Mouse (Mus musculus) C3H10T1/2 (cell line): Measurements from ENCODE around the gene Hist1h2bh. TPM values are rescaled to one million over a fixed set of nuclear protein-coding genes. Genes with fewer than 3 reads are reported as not detected.

ENCODE experiments used
- polyA plus RNA-seq, 2 experiments: library from polyadenylated mRNA; unstranded; fragments of >200 nt; fragmentation: generic; extraction: Trizol; gene quantifications; one replicate each; pipeline ENCODE4 v1.2.1; 2012; ENCODE audit warnings: missing spikeins in 2 of 2

Hist1h2bh gene
- 1 to 10 TPM; 1.5 to 3.4 TPM for polyA plus RNA-seq

DNA sequence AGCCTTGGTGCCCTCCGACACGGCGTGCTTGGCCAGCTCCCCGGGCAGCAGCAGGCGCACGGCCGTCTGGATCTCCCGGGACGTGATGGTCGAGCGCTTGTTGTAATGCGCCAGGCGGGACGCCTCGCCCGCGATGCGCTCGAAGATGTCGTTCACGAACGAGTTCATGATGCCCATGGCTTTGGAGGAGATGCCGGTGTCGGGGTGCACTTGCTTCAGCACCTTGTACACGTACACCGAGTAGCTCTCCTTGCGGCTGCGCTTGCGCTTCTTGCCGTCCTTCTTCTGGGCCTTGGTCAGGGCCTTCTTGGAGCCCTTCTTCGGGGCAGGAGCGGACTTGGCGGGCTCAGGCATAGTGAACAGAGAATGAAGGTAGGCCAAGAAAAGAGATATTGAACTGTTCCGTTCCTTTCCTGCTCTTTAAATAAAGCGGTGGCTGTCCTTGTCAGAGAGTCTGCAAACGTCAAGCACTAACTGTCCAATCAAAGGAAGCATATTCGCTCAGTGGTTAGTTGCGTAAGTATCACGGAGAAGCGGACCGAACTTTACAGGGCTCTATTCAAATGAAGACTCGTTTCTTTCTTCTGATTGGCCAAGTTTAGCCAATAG is at the start of gene Hist1h2bh:
Gene Hist1h2bh, minus strand, starts transcription at position 394 of the 609 bp plus-strand sequence.

DNA sequence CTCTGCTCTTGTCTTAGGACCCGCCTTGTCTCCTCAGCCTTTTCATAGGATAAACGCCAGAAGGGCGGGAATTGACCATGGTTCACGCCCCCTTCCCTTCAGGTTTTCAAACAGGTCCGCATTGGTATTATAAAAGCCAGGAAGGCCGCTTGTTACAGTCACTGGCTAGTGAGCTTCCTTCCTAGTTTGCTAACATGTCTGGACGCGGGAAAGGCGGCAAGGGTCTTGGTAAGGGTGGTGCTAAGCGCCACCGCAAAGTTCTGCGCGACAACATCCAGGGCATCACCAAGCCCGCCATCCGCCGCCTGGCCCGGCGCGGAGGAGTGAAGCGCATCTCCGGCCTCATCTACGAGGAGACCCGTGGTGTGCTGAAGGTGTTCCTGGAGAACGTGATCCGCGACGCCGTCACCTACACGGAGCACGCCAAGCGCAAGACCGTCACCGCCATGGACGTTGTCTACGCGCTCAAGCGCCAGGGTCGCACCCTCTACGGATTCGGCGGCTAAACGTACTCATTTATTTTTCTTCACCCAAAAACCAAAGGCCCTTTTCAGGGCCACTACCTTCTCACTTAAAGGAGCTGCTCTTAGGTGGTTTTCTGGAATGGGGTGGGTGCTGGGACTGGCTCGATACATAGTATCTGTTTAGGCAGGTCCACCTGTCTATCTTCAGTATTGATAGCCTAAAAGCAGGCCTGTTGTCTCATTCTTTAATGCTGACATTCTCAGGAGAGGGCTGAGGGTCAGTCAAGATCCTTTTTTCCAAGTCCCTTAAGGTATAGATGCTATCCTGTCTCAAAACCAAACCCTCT is 38.4 kb upstream of the Hist1h2bh start, which contains the start of gene Hist1h4d:
Gene Hist1h4d, plus strand, starts transcription at position 191 of the 811 bp plus-strand sequence.

DNA sequence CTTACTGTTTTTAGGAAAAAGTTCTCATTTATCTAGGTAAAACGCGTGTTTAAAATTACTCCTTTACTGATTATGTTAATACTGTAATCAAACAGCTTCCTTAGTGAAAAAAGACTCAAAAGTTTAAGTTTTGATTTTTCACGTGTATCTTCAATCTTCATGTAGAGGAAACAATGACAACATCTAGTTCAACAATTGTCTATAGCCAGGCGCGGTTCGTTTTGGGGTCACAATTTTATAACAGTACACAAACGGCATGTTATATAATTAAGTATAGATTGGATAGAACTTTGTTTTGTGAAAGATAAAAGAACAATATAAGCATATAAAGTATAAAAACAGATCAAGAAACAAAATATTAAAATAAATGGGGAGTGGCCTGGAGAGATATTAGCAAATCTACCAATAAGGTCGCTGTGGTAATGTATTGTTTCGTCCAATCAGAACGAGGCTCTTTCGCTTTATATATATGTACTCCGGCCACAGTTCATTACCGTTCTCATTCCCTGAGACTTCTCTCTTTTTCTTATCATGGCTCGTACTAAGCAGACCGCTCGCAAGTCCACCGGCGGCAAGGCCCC is 32.2 kb upstream of the Hist1h2bh start, which contains the start of gene Hist1h3d:
Gene Hist1h3d, plus strand, starts transcription at position 493 of the 581 bp plus-strand sequence.

DNA sequence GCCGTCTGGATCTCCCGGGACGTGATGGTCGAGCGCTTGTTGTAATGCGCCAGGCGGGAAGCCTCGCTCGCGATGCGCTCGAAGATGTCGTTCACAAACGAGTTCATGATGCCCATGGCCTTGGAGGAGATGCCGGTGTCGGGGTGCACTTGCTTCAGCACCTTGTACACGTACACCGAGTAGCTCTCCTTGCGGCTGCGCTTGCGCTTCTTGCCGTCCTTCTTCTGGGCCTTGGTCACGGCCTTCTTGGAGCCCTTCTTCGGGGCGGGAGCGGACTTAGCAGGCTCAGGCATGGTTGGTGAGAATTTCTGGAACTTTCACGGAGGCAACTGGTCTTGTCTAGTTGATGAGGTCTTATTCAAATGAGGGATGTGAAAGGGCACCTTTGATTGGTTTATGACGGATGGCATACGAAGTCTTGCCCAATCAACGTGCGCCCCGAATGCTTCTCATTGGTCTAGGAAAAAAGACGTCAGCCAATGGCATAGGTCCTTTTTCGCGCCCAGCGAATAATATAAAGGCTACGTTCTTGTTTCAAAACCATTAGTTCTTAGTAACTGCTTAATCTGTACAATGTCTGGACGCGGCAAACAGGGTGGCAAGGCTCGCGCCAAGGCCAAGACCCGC is 30.8 kb upstream of the Hist1h2bh start, which contains the start of the genes Hist1h2bf and Hist1h2ad:
Gene Hist1h2bf, minus strand, starts transcription at position 299 of the 627 bp plus-strand sequence.
Gene Hist1h2ad, plus strand, starts transcription at position 484 of the 627 bp plus-strand sequence.

DNA sequence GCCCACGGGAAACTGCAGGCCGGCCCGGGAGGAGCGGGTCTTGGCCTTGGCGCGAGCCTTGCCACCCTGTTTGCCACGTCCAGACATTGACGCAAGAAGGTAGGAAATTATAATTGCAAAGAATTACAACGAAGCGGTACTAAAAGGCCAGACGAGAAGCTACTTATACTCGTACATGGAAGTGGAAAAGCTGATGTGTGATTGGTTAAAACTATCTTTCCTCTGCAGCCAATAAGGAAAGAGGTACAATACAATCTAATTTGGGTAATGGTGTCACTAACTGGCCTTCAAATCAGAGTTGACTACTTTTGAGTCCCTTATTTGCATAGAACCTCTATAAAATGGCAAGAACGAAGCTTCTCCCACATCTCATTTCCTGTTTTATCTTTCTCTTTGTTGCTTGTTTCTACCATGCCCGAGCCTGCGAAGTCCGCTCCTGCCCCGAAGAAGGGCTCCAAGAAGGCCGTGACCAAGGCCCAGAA is 27.9 kb upstream of the Hist1h2bh start, which contains the start of the genes Hist1h2ae and Hist1h2bg:
Gene Hist1h2ae, minus strand, starts transcription at position 199 of the 482 bp plus-strand sequence.
Gene Hist1h2bg, plus strand, starts transcription at position 375 of the 482 bp plus-strand sequence.

DNA sequence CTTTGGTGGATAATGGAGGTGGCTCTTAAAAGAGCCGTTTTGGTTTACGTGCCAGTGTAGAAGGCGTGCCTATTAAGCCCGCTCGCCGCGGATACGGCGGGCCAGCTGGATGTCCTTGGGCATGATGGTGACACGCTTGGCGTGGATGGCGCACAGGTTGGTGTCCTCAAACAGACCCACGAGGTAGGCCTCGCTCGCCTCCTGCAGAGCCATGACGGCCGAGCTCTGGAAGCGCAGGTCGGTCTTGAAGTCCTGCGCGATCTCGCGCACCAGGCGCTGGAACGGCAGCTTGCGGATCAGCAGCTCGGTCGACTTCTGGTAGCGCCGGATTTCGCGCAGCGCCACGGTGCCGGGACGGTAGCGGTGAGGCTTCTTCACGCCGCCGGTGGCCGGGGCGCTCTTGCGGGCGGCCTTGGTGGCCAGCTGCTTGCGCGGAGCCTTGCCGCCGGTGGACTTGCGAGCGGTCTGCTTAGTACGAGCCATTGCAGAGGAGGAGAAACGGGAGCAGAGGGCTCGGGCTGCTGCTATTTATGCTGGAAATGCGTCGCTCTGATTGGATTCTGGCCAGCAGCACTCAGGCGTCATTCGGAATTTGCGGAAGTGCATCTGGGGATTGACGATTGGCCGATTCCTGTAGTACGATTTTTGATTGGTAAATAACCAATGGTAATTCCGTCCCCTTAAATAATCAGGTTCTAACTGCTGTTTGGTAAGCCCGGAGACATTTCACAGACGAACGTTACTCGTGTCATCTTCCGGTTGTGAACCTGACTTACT is 18.9 kb upstream of the Hist1h2bh start, which contains the start of gene Hist1h3e:
Gene Hist1h3e, minus strand, starts transcription at position 487 of the 777 bp plus-strand sequence.

DNA sequence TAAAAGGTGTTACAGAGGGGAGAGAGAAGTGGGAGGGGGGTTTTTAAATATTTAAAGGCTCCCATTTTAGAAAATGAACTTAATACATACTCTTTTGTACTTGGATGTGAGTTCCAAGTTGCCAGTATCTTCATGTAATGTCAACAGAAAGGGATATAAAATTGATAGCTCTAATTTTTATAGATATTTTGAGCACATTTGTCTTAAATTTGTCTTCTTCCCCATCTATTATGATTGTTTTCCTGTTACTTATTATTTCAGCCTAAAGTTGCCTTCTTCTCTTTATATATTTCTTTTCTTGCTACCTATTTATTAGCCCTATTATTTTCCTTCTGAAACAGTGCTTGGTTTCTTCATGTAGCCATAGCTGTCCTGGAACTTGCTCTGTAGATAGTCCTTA is 9.8 kb upstream of the Hist1h2bh start, which contains the start of gene Hist1h1d:
Gene Hist1h1d, plus strand, starts transcription at position 301 of the 400 bp plus-strand sequence.

DNA sequence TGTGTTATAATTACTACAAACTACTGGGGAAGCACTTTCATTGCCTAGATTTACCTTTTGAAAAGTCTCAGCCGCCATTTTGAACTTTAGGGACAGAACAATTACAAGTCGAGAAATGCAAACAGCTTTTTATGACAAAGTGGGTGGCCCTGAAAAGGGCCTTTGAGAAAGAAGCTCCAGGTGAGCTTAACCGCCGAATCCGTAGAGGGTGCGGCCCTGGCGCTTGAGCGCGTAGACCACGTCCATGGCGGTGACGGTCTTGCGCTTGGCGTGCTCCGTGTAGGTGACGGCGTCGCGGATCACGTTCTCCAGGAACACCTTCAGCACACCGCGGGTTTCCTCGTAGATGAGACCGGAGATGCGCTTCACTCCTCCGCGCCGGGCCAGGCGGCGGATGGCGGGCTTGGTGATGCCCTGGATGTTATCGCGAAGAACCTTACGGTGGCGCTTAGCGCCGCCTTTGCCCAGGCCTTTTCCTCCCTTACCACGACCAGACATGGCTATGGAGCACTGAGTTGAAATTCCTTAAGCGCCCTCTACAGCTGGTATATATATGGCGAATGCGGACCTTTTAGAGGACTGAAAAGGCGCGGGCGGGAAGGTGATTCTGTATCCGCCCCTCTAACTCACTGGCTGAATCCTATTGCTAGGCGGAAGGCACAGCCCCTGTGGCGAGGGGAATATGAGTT is 8.1 kb upstream of the Hist1h2bh start, which contains the start of gene Hist1h4f:
Gene Hist1h4f, minus strand, starts transcription at position 503 of the 689 bp plus-strand sequence.

DNA sequence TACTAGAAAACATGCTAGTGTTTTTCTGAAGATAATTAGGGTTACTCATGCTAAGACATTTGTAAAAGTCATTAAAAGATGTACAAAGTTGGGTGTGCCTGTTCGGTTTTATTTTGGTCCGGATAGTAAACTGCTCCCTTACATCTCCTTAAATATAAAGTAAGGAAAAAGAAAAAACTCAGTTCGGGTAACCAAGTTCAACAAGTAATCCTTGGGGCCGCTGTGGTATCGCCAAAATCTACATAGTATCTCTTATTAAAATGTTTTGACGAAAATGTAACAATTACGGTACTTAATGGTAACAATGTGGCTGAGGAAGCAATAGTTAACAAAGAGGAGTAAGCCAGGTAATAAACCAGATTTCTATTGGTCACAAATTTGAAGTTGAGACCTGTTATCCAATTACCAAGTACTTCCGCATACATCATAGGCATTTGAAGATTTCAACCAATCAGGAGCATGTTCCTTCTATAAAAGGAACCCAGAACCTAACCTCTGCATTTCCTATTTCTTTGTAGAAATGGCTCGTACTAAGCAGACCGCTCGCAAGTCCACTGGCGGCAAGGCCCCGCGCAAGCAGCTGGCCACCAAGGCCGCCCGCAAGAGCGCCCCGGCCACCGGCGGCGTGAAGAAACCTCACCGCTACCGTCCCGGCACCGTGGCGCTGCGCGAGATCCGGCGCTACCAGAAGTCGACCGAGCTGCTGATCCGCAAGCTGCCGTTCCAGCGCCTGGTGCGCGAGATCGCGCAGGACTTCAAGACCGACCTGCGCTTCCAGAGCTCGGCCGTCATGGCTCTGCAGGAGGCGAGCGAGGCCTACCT is 984 bp upstream of the Hist1h2bh start, which contains the start of gene Hist1h3f:
Gene Hist1h3f, plus strand, starts transcription at position 88 of the 822 bp plus-strand sequence.

DNA sequence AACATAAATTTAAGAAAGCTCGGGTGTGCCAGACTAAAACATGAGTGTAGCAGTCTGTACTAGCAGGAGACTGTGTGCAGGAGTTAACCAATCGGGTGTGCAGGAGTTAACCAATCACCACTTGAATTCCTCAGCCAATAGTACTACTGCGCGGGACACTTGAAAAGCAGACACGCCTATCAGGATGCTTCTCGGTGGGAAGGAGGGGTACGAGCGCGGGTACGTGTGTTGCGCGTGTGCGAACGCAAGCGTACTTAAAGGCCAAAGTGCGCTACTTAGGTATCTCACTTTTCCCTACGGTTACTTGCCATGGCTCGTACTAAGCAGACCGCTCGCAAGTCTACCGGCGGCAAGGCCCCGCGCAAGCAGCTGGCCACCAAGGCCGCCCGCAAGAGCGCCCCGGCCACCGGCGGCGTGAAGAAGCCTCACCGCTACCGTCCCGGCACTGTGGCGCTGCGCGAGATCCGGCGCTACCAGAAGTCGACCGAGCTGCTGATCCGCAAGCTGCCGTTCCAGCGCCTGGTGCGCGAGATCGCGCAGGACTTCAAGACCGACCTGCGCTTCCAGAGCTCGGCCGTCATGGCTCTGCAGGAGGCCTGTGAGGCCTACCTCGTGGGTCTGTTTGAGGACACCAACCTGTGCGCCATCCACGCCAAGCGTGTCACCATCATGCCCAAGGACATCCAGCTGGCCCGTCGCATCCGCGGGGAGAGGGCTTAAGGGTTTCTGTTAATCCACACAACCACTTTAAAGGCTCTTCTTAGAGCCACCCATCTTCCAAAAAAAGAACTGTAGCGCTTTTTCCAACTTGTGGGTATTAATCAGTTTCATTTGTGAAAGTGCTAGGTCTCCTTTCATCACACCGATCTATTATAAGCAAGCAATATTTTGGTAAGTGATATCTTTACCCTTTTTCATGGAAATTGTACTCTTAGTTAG is 7.8 kb downstream of the Hist1h2bh start, which contains the start of gene Hist1h3g:
Gene Hist1h3g, plus strand, starts transcription at position 286 of the 939 bp plus-strand sequence.

DNA sequence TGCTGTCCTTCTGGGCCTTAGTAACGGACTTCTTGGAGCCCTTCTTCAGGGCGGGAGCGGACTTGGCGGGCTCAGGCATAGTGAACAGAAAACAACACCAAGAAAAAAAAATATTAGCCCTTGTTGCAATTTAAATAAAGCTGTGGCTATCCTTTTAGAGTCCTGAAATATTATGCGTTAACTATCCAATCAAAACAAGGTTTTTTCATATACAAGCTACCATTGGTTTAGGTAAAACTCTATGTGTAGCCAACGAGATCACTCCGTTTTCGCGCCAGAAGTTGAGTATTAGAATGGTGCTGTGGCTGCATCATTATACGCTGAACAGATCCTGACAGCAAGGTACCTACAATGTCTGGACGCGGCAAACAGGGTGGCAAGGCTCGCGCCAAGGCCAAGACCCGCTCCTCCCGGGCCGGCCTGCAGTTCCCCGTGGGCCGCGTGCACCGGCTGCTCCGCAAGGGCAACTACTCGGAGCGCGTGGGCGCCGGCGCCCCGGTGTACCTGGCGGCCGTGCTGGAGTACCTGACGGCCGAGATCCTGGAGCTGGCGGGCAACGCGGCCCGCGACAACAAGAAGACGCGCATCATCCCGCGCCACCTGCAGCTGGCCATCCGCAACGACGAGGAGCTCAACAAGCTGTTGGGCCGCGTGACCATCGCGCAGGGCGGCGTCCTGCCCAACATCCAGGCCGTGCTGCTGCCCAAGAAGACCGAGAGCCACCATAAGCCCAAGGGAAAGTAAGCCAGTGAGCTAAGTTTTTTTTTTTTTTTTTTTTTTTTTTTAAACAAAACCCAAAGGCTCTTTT is 9.4 kb downstream of the Hist1h2bh start, which contains the start of gene Hist1h2af:
Gene Hist1h2af, plus strand, starts transcription at position 347 of the 808 bp plus-strand sequence.

DNA sequence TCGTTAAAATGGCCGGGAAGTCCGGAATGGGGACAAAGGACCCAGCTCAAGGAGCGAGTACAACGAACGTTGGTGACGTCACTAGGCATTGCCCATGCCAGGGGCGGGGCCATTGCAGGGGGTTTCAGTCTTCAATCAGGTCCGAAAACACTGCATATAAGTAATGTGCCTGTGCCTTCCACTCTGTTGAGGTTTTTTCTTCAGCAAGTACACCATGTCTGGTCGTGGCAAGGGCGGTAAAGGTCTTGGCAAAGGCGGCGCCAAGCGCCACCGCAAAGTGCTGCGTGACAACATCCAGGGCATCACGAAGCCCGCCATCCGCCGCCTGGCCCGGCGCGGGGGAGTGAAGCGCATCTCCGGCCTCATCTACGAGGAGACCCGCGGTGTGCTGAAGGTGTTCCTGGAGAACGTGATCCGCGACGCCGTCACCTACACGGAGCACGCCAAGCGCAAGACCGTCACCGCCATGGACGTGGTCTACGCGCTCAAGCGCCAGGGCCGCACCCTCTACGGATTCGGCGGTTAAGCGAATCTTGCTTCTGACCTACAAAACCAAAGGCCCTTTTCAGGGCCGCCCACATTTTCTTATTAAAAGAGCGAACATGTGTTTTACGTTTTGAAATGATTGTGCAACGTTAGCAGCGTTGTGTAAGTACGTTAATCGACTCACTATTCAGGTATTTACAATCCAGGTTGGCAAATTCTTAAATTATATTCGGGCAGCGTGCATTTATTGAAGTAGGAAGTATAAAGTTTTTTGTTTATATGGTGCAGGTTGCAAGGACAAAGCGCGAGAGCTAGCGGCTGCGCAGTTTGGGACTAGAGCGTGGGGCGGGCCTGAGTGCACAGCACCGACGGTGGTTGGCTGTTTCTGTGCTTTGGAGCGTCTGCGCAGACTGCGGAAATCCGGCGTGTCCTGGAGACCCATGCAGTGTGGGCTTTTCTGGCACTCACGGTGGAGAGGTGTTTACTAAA is 12.0 kb downstream of the Hist1h2bh start, which contains the start of gene Hist1h4h:
Gene Hist1h4h, plus strand, starts transcription at position 150 of the 975 bp plus-strand sequence.

